Mouse (Mus musculus) heart, adult 18-20 months (tissue): ENCODE measurements around the gene Ropn1l. TPM values are rescaled to one million over a fixed set of nuclear protein-coding genes. Genes with fewer than 3 reads are reported as not detected.

Source experiments
- DNase-seq, 2 experiments: peaks; one replicate each; pipeline ENCODE4 v3.0.0; 2021 to 2022; ENCODE audit warnings: mixed read lengths in 1 of 2
- long read RNA-seq, 2 experiments: library from polyadenylated mRNA; stranded (forward); transcript quantifications; one replicate each; pipeline ENCODE4 v2.0.0; 2021
- total RNA-seq, 2 experiments: library from RNA; stranded (reverse); gene quantifications; 2 replicates each; pipeline ENCODE4 v1.2.3; 2021

Gene Ropn1l
- total RNA-seq = not detected
- long read RNA-seq, experiment 1, partial matches to known transcripts = 0 of 1 reads
- long read RNA-seq, experiment 1, other reads (novel, unspliced or antisense) = 0 of 1 reads
- long read RNA-seq, experiment 2, partial matches to known transcripts = 0 of 1 reads
- long read RNA-seq, experiment 2, other reads (novel, unspliced or antisense) = 1 of 1 reads

GRCm38 (mm10) chr15:31453098-31453916 lies at the start of gene Ropn1l:
TSS of gene Ropn1l (minus strand) at chr15:31453737.
- peak; percentile 96 to 97 for DNase-seq

- DNase-seq = no peak
These were observed 49.5 kb upstream of the Ropn1l start for GRCm38 (mm10) chr15:31502996-31503395.

DNA sequence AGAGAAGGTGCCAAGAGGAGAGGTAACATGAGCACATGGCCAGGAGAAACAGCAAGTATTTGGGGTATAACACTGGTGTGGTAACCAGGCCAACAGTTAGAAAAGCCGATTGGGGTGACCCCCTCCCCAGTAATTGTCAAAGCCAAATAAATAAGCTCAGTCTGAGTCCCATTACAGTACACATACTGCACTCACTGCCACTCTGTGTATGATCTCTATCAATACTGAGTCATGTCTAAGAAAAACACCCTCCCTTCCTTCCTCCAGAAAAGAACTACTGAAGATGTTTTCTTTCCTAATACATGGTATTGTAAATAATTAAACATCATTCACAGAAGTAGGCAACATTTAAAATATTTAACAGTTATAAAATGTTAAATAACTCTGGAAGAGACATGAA lies 48.8 kb upstream of the Ropn1l start:
- no peak for DNase-seq

- DNase-seq = no peak
These were observed 41.3 kb upstream of the Ropn1l start for GRCm38 (mm10) chr15:31494803-31495202.

DNA sequence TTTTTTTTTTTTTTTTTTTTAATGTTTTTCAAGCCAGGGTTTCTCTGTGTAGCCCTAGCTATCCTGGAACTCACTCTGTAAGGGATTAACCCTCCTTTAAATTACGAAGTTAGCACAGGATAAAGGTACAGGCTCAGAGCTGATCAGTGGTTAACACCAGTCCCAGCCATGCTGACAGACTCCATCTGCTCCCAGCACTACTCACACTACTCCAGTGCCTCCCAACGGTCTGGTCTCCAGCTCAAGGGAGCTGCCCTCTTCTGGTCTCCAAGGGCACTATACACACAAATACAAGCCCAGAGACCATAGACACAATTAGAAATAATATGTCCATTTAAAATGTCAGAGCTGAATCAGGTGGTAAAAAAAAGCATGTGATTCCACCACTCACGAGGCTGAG lies 40.8 kb upstream of the Ropn1l start:
- no peak for DNase-seq

DNA sequence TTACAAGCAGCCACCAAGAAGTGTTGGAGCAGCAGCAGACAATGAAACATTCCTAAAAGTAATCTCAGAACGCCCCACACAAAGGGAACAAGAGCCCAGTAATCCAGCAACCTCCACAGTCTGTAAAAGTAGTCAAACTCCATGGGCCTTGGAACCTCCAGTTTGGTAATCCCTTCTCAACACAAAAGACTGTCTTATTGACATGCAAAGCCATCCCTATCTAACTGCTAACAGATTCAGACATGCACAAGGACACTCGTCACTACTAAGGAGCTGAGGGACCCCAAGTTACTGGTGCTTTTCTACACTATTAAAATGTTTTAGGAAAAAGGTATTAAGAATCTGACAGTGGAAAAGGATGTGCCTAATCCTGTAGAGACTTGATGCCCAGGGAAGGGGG lies 33.9 kb upstream of the Ropn1l start:
- no peak for DNase-seq

DNA sequence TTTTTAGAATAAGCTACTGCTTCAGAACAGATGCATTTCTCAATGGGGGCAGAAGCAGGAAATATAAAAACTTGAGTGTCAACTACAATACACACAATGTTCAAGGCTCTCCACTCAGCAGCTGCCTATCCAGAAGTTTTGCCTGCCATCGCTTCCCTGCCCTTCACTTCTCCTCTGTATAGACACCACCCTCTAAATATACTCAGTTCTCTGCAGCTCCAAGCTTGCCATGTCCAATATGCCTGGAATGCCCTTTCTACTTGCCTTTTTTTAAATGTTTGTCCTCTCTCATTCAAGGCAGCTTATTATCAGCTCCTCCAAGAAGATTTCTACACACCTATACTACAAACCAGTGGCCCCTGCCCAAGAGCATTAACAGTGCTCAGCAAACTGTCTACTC lies 23.1 kb upstream of the Ropn1l start:
- peak in 1 of 2 experiments; percentile 22 for DNase-seq

DNA sequence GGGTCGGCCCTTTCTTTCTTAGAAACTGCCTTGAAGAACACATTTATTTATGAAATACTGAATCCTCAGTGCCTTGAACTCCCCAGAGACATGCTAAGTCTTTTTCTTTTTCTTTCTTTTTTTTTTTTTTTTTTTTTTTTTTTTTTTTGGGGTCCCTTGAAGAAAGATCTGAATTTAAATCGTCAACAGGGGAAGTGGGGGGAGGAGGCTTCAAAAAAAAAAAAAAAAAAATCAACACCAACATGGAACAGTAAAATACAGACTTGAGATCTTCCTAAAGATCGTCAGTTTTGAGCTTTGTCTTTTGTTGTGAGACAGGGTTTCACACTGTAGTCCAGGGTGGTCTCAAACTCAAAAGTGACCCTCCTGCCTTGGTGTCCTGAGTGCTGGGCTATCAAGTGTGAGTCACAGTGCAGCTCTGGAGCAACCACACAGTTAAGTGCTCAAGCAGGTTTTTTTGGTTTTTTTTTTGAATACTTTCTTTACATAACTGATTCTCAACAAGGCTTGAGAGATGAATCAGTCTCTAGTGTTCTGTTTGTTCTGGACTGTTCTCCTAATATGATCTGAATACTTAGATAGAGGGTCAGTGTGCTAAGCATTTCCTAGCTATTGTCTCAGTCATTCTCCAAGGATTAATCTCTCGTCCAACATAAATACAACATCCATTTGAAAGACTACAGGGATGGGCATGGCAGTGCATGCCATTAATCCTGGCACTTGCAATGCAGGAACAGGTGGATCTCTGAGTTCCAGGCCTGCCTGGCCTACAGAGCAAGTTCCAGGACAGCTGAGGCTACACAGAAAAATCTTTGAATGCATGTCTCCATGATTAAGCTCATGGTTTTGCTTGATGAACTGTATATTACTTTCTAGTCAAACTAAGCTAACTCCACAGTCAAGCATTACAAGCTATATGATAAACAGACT lies 19.4 kb upstream of the Ropn1l start:
- no peak for DNase-seq

DNA sequence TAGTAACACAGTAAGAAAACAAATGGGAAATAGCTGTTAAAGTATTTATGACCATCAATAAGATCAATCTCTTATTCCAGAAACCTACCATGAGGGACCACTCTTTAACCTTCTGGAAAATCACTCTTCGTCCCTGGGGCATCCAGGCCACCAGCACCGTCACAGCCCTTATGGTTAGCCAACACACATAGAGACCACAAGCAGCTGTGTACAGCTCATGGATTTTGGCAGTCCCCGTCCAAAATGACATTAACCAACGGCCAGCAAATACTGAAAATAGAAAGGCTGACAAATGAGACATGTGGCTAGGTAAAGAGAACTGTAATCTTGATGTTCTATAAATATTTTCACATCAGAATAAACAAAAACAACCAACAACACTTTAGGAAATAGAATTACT lies 18.0 kb upstream of the Ropn1l start:
- DNase-seq = no peak

DNA sequence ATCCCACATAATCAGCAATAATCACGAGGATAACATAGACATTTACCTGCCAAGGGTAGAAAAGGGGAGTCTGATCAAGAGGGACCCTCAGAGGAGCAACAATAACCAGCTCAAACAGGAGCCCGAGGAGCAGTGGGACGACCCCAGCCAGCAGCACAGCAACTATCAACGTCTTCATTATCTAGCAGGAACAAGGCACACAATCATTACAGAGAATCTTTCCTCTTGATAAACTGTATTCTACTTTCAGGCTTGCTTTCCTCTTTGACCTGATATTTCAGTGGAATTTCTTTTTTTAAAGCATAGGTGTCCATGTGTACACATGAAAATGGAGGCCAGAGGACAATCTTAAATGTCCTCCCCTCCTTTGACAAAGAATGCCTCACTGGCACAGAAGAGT lies 16.0 kb upstream of the Ropn1l start:
- no peak for DNase-seq

DNA sequence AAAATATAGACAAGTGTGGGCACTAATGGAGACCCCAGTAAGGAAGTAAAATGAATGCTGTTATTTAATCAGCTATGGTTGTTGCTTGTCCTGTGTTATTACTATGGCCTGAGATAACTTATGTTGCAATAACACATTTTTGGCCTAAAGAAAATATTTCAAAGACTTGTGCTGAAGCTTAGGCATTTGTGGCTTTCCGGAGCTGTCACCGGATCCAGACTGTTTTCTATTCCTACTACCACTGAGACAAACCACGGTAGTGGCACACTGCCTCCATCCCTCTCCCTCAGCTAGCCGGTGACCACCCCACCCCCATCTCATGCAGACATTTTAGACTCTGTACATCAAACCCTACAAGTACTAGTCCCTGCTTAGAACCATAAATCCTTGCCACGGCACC lies 15.3 kb upstream of the Ropn1l start:
- no peak for DNase-seq

DNA sequence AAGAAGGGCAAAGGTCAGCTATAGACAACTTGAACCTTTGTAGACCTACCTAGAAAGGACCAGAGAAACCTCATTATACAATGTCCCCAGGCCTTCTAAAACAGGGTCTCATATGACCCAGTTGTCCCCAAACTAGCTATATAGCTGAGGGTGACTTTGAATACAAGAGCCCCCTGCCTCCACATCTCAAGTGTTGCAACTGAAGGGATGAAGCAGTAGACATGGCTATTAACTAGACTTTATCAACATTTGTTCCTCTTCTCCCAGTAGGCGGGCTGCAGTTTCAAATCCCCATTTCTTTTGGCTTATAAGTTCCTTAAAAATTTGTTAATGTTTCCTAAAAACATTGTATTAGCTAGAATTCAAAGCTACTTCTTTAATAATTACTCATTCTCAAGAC lies 13.2 kb upstream of the Ropn1l start:
- no peak for DNase-seq

DNA sequence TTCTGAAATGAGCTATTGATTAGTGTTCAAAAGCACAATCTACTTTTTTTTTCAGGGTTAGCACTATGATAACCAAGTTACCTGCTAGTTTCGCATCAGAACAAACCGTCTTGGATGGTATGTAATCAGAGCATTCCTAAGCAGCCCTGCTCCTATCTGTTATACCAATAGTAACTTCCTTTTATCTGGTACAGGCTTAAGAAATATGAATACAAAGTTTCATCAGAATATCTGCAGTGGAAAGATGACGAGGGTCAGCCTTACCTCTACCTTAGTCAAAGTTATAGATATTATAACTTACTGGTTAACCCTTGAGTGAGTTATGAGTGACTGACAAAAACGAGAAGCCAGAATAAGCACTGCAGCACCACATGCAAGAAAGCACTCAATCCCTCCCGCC lies 12.8 kb upstream of the Ropn1l start:
- DNase-seq = no peak

- DNase-seq = no peak
These were observed 12.3 kb upstream of the Ropn1l start for GRCm38 (mm10) chr15:31465806-31466205.

GRCm38 (mm10) chr15:31460571-31460970 lies 7.0 kb upstream of the Ropn1l start:
- DNase-seq = no peak

DNA sequence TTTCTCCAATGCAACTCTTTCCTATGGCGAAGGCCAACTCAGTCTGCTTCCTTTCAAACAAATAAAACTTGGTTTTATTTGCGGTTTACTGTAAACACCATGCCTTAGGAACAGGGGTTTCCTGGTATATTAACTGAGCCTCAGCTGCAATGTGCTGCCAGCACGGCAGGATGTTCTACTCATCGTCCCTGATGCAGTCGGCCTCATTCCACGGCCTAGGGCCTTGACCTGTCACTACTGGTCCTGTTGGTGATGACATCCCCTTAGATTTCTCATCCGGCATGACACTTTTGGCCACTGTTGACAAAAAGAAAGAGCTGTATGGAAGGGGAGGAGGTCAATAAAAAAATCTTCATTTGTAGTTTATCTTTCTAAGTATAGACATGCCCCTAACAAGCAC lies 4.5 kb upstream of the Ropn1l start:
- no peak for DNase-seq

- DNase-seq = no peak
These were observed 2.8 kb upstream of the Ropn1l start for GRCm38 (mm10) chr15:31456381-31456780.

DNA sequence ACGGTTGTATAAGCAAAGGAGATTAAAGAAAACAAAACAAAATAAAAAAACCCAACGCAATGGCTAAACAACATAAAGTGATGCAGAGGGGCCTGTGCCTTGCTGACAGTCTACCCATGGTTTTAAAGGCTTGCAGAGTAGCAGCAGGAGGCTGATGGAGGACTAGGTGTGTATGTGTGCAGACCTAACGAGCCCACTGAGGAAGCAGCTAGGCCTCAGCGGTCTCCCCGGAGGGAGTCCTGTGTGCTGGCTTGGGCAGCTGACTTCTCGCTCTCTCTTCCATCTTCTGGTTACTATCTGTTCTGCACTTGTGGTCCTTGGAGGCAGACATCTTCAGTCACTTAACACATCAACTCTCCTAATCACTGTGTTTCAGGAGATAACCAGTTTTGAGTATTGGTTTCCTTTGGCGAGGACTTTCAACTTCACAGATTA lies 1.3 kb upstream of the Ropn1l start:
- no peak for DNase-seq

DNA sequence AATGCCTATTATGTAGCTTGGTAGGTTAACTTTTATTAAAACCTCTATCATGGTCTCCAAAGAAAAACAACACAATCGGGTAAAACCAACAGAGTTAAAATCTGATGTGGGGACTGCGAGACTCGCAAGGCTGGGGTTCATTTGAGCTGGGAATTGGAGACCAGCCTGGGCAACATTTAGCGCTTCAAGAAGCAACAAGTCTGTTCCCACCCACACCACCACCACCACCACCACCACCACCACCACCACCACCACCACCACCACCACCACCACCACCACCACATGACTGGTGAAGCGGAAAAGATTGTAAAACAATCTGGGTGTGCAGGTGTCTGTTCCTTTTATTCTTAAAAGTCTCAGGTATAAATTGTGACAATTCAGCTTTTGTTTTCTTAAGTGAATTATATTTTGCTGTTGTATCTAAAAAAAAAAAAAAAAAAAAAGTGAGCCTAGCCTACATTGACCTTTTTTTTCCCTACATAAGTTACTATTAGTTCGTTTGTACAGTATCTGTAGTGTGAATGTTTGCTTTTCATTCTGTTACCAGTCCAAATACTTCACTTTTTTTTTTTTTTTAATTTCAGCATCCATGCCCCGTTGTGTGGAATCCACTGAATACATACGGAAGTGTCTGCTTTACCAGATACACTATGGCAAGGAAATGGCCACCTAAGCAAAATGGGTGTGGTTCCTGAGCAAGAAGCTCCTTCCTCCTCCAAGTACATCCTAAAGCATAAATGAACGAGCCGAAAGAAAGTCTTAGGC lies 741 bp upstream of the Ropn1l start:
- DNase-seq = no peak

DNA sequence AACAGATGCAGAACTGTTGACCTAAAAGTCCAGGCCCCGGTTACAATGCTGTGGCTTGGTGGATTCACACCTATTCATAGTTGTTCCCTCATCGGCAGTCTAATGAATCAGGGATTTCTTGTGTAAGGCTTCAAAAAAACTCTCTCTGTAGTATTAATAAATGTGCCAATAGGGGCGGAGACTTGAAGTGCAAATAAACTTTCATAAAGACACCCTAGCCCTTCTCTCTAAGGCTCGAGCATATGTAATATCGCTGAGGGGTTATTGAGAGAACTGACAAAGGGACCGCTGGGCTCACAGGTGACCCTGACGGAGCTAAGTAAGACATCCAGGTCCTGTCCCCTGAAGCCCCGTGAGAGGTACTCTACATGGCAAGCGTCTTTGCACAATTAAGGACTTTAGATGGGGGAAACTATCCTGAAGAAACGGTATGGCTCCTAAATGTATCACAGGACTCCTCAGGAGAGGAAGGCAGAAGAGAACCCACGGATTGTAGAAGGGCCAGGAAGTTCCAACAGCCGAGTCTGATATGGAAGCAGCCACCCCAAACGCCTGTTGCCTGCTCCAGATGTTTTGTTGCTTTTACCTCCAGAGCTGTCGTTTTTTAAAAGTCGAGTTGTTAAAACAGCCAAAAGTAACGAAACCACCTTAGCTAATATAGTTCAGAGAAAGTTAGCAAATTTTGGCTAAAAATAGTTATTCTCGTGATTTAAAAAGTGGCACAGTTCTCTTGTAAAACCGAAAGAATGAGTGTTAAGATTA lies 1.0 kb downstream of the Ropn1l start:
- DNase-seq = peak in 1 of 2 experiments; percentile 36

DNA sequence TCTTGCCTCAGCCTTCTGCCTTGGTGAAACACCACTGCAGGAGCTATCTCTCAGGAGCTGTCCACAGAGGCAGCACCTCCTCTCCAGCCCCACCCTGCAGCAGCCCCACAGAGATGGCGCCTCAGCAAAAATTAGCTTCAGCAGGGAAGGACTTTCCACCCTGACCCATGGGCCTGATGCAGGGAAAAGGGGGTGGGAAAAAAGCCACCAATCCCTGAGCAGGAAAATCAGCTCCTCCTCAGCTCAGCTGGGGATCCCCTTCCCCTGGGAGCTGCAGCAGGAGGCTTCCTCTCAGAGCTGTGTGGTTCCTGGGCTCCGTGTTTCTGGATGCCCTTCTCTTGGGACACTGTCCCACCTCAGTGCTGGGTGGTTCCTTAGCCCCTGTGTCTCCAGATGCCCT lies 3.8 kb downstream of the Ropn1l start:
- DNase-seq = no peak
